Mouse (Mus musculus) thymus, postnatal 25 days (tissue): ENCODE data around the gene Naa50.

ENCODE experiments used
- DNase-seq: peaks from one replicate; pipeline ENCODE4 v3.0.0; 2022

Gene Naa50

GRCm38 (mm10) chr16:44139536-44140185, at the start of gene Naa50, which contains the start of gene Atp6v1a:
Gene Naa50, plus strand, starts transcription at chr16:44139830.
Gene Atp6v1a, minus strand, starts transcription at chr16:44139705.
- peak; percentile 93 for DNase-seq

- DNase-seq, result no peak
Measured at GRCm38 (mm10) chr16:44099377-44099776, 40.3 kb upstream of the Naa50 start.

GRCm38 (mm10) chr16:44101181-44101710, 38.4 kb upstream of the Naa50 start:
- DNase-seq, result no peak

GRCm38 (mm10) chr16:44102925-44103324, 36.7 kb upstream of the Naa50 start:
- DNase-seq, result no peak

- peak; percentile 8 for DNase-seq
Measured at GRCm38 (mm10) chr16:44103806-44104766, 35.5 kb upstream of the Naa50 start.

- DNase-seq, result no peak
Measured at GRCm38 (mm10) chr16:44105211-44105610, 34.4 kb upstream of the Naa50 start.

- no peak for DNase-seq
Measured at GRCm38 (mm10) chr16:44109002-44109401, 30.6 kb upstream of the Naa50 start.

- DNase-seq, result no peak
Measured at GRCm38 (mm10) chr16:44119753-44120501, 19.7 kb upstream of the Naa50 start.

- DNase-seq, result no peak
Measured at GRCm38 (mm10) chr16:44122122-44122521, 17.5 kb upstream of the Naa50 start.

GRCm38 (mm10) chr16:44122574-44122973, 17.1 kb upstream of the Naa50 start:
- no peak for DNase-seq

GRCm38 (mm10) chr16:44122982-44123725, 16.5 kb upstream of the Naa50 start:
- DNase-seq, result no peak

- no peak for DNase-seq
Measured at GRCm38 (mm10) chr16:44123786-44124185, 15.8 kb upstream of the Naa50 start.

GRCm38 (mm10) chr16:44124713-44125112, 14.9 kb upstream of the Naa50 start:
- DNase-seq, result no peak

GRCm38 (mm10) chr16:44125436-44125835, 14.2 kb upstream of the Naa50 start:
- no peak for DNase-seq

- no peak for DNase-seq
Measured at GRCm38 (mm10) chr16:44126437-44126836, 13.2 kb upstream of the Naa50 start.

GRCm38 (mm10) chr16:44132300-44132699, 7.3 kb upstream of the Naa50 start:
- DNase-seq, result no peak

- DNase-seq, result no peak
Measured at GRCm38 (mm10) chr16:44133187-44133586, 6.4 kb upstream of the Naa50 start.

GRCm38 (mm10) chr16:44136511-44137021, 3.1 kb upstream of the Naa50 start:
- no peak for DNase-seq

- DNase-seq, result no peak
Measured at GRCm38 (mm10) chr16:44138377-44138978, 1.2 kb upstream of the Naa50 start.

- peak; percentile 84 for DNase-seq
Measured at GRCm38 (mm10) chr16:44138979-44139535, 573 bp upstream of the Naa50 start.

- DNase-seq, result peak; percentile 68
Measured at GRCm38 (mm10) chr16:44140186-44140787, 657 bp downstream of the Naa50 start.
